8 mouse cellular contexts compared by ENCODE assay signal in genomic region chrX:64275501-64276289, GRCm38 (mm10). TPM values are rescaled to one million over a fixed set of nuclear protein-coding genes. Genes with fewer than 3 reads are reported as not detected.
DNase-seq lines count a peak whose midpoint lies in the region; ATAC-seq and TF ChIP-seq lines count a peak whose summit lies in the region.
"Had no signal": no experiment of that assay in that cellular context is flagged by ENCODE, and none has a peak within 500 bp of the region (broad histone marks: within the 10 kb centered on the region; RNA-seq: fewer than 3 reads in every experiment).

No protein-coding gene starts in this region.

- H3K27ac ChIP-seq in forebrain, embryonic 15.5 days (replicated peaks) = peak overlapping the region; percentile 72
- H3K27ac ChIP-seq in left cerebral cortex, adult 2 months = peak overlapping the region; percentile 84

- H3K4me1 ChIP-seq in forebrain, embryonic 15.5 days = no peaks in the 10 kb centered on the region

- TF ChIP-seq CTCF in left cerebral cortex, adult 2 months (IDR thresholded peaks at IDR 0.05) = no peak

- peak overlapping the region; percentile 60 for H3K4me2 ChIP-seq in forebrain, embryonic 15.5 days (replicated peaks)

- H3K9ac ChIP-seq in forebrain, embryonic 15.5 days (replicated peaks) = peak overlapping the region; percentile 50

- intact Hi-C loops in left cerebral cortex, adult 2 months (cut with DNase I) = loop anchor here (2.0 kb wide), 1 partner anchor 19 kb away; no protein-coding TSS in a partner anchor

- WGBS in forebrain, embryonic 15.5 days = 10% methylated on average over 41 of the region's 41 CpGs

- no peaks in the 10 kb centered on the region for H3K27me3 ChIP-seq in forebrain, embryonic 15.5 days

- H3K9me3 ChIP-seq in forebrain, embryonic 15.5 days = no peaks in the 10 kb centered on the region

- H3K4me3 ChIP-seq in forebrain, embryonic 15.5 days = peak overlapping the region; percentile 49
- peak overlapping the region; percentile 54 for H3K4me3 ChIP-seq in left cerebral cortex, adult 2 months

- no peaks in the 10 kb centered on the region for H3K36me3 ChIP-seq in forebrain, embryonic 15.5 days

- peak; percentile 72 for ATAC-seq in forebrain, embryonic 15.5 days (replicated peaks)
- no peak for ATAC-seq in inflammation-experienced regulatory T-cells, adult 6 months

- peak; percentile 1 for DNase-seq in R1 (ENCODE audit: low read depth, low spot score)
- peak; percentile 42 for DNase-seq in cerebellum, adult 11-12 months
- DNase-seq in left cerebral cortex, adult 2 months (ENCODE audit: extremely low spot score in 1 of 2, low spot score in 2 of 2) = peak; percentile 20 to 42
- DNase-seq in retina, embryonic 14.5 days (ENCODE audit: low spot score) = peak; percentile 42
- no peak for DNase-seq in spleen, adult 12 weeks (ENCODE audit: low spot score)

RNA-seq across cellular contexts. Expression of gene Slitrk4, which starts 1.1 kb away (rescaled TPM):
- polyA plus RNA-seq in forebrain, embryonic 15.5 days (2015; fragmentation: Nextera tagmentation; extraction: Ambion mirVana) = 9.4 and 11.5 TPM in 2 replicates
- total RNA-seq in left cerebral cortex, adult 2 months (2021) = 10 to 100 TPM; 58.8 to 60.8 TPM
- polyA plus RNA-seq in inflammation-experienced regulatory T-cells, adult 6 months (2017; shearing (Covaris generic)) = not detected
- total RNA-seq: common myeloid progenitor, adult 5-6 weeks had no signal

Comparison
In these comparisons a context has a peak if more than half of its experiments do, and no peak if none do; other contexts are left out.
1. RNA of gene Slitrk4, which starts 1.1 kb away (polyA plus RNA-seq): 9.4 to 11.5 TPM in forebrain, embryonic 15.5 days; not detected in inflammation-experienced regulatory T-cells, adult 6 months; every median in the first group is over 10 times any median in the second.